Mouse (Mus musculus): ENCODE data around the gene Cebpe. TPM values are rescaled to one million over a fixed set of nuclear protein-coding genes. Genes with fewer than 3 reads are reported as not detected.
A peak's percentile ranks its signal among the peaks of the same experiment; 100 is the strongest.

The Cebpe gene
- total and polyA plus RNA-seq, 2 experiments = 7.9 to 12.4 TPM

GRCm38 (mm10) chr14:54706589-54707320 lies 5.2 kb downstream of the Cebpe start:
- no peak for TF ChIP-seq POLR2A (IDR thresholded peaks at IDR 0.05; ENCODE audit: extremely low read depth, insufficient read depth, low read length)
- TF ChIP-seq CTCF (IDR thresholded peaks at IDR 0.05; ENCODE audit: low read depth, low read length) = no peak
- 64% methylated on average over 17 of the region's 17 CpGs for WGBS
- Histone ChIP-seq H3K4me3 (ENCODE audit: insufficient read depth, low read depth, low read length) (no peak overlapping the region), H3K27me3 (ENCODE audit: control insufficient read depth, insufficient read depth, low read length) (no peaks in the 10 kb centered on the region), H3K36me3 (ENCODE audit: control insufficient read depth, insufficient read depth, low read length) (no peaks in the 10 kb centered on the region), H3K4me1 (ENCODE audit: control insufficient read depth, insufficient read depth, low read length) (no peaks in the 10 kb centered on the region), H3K27ac (replicated peaks; ENCODE audit: insufficient read depth, low read depth, low read length) (no peak overlapping the region), H3K9ac (ENCODE audit: low read depth, low read length) (no peak overlapping the region), H3K79me2 (ENCODE audit: control insufficient read depth, insufficient read depth, low read length) (no peaks in the 10 kb centered on the region)
- no peak for DNase-seq (ENCODE audit: extremely low read depth, low read depth, low spot score)

- Histone ChIP-seq H3K4me3 (ENCODE audit: insufficient read depth, low read depth, low read length) (no peak overlapping the region), H3K27ac (replicated peaks; ENCODE audit: insufficient read depth, low read depth, low read length) (no peak overlapping the region), H3K9ac (ENCODE audit: low read depth, low read length) (no peak overlapping the region), H3K4me1 (ENCODE audit: control insufficient read depth, insufficient read depth, low read length) (peaks cover 1% of the 10 kb centered on the region; the same call in 1 of the 2 replicates), H3K27me3 (ENCODE audit: control insufficient read depth, insufficient read depth, low read length) (no peaks in the 10 kb centered on the region), H3K36me3 (ENCODE audit: control insufficient read depth, insufficient read depth, low read length) (no peaks in the 10 kb centered on the region), H3K79me2 (ENCODE audit: control insufficient read depth, insufficient read depth, low read length) (no peaks in the 10 kb centered on the region)
- WGBS = 32% methylated on average over 5 of the region's 5 CpGs
- no peak for DNase-seq (ENCODE audit: extremely low read depth, low read depth, low spot score)
- TF ChIP-seq POLR2A (IDR thresholded peaks at IDR 0.05; ENCODE audit: extremely low read depth, insufficient read depth, low read length) = no peak
- no peak for TF ChIP-seq CTCF (IDR thresholded peaks at IDR 0.05; ENCODE audit: low read depth, low read length)
These were observed 6.1 kb downstream of the Cebpe start for GRCm38 (mm10) chr14:54705844-54706243.

GRCm38 (mm10) chr14:54703207-54703606 lies 8.8 kb downstream of the Cebpe start:
- no peak for TF ChIP-seq POLR2A (IDR thresholded peaks at IDR 0.05; ENCODE audit: extremely low read depth, insufficient read depth, low read length)
- TF ChIP-seq CTCF (IDR thresholded peaks at IDR 0.05; ENCODE audit: low read depth, low read length) = no peak
- Histone ChIP-seq H3K27ac (replicated peaks; ENCODE audit: insufficient read depth, low read depth, low read length) (no peak overlapping the region), H3K4me1 (ENCODE audit: control insufficient read depth, insufficient read depth, low read length) (peaks cover 1% of the 10 kb centered on the region; the same call in 1 of the 2 replicates), H3K27me3 (ENCODE audit: control insufficient read depth, insufficient read depth, low read length) (no peaks in the 10 kb centered on the region), H3K36me3 (ENCODE audit: control insufficient read depth, insufficient read depth, low read length) (no peaks in the 10 kb centered on the region), H3K79me2 (ENCODE audit: control insufficient read depth, insufficient read depth, low read length) (no peaks in the 10 kb centered on the region), H3K9ac (ENCODE audit: low read depth, low read length) (no peak overlapping the region), H3K4me3 (ENCODE audit: insufficient read depth, low read depth, low read length) (no peak overlapping the region)
- WGBS = 65% methylated on average over 10 of the region's 10 CpGs
- no peak for DNase-seq (ENCODE audit: extremely low read depth, low read depth, low spot score)

GRCm38 (mm10) chr14:54701298-54701697 lies 10.7 kb downstream of the Cebpe start:
- H3K27me3 ChIP-seq (ENCODE audit: control insufficient read depth, insufficient read depth, low read length) = no peaks in the 10 kb centered on the region
- no peaks in the 10 kb centered on the region for H3K36me3 ChIP-seq (ENCODE audit: control insufficient read depth, insufficient read depth, low read length)
- peak; percentile 47 for DNase-seq (ENCODE audit: extremely low read depth, low read depth, low spot score)
- TF ChIP-seq POLR2A (IDR thresholded peaks at IDR 0.05; ENCODE audit: extremely low read depth, insufficient read depth, low read length) (no peak), CTCF (IDR thresholded peaks at IDR 0.05; ENCODE audit: low read depth, low read length) (peak; percentile 93)
- no peaks in the 10 kb centered on the region for H3K79me2 ChIP-seq (ENCODE audit: control insufficient read depth, insufficient read depth, low read length)
- H3K9ac ChIP-seq (ENCODE audit: low read depth, low read length) = no peak overlapping the region
- H3K4me1 ChIP-seq (ENCODE audit: control insufficient read depth, insufficient read depth, low read length) = peaks cover 1% of the 10 kb centered on the region; the same call in 1 of the 2 replicates
- H3K27ac ChIP-seq (replicated peaks; ENCODE audit: insufficient read depth, low read depth, low read length) = no peak overlapping the region
- H3K4me3 ChIP-seq (ENCODE audit: insufficient read depth, low read depth, low read length) = no peak overlapping the region; the same call in 1 of the 2 replicates
- 3% methylated on average over 6 of the region's 6 CpGs for WGBS

GRCm38 (mm10) chr14:54699586-54699985 lies 12.4 kb downstream of the Cebpe start:
- no peaks in the 10 kb centered on the region for H3K36me3 ChIP-seq (ENCODE audit: control insufficient read depth, insufficient read depth, low read length)
- DNase-seq (ENCODE audit: extremely low read depth, low read depth, low spot score) = no peak
- TF ChIP-seq CTCF (IDR thresholded peaks at IDR 0.05; ENCODE audit: low read depth, low read length) (no peak), POLR2A (IDR thresholded peaks at IDR 0.05; ENCODE audit: extremely low read depth, insufficient read depth, low read length) (no peak)
- H3K4me1 ChIP-seq (ENCODE audit: control insufficient read depth, insufficient read depth, low read length) = peaks cover 1% of the 10 kb centered on the region; the same call in 1 of the 2 replicates
- no peak overlapping the region for H3K9ac ChIP-seq (ENCODE audit: low read depth, low read length)
- H3K27me3 ChIP-seq (ENCODE audit: control insufficient read depth, insufficient read depth, low read length) = no peaks in the 10 kb centered on the region
- WGBS = 70% methylated on average over 3 of the region's 3 CpGs
- no peak overlapping the region for H3K27ac ChIP-seq (replicated peaks; ENCODE audit: insufficient read depth, low read depth, low read length)
- no peaks in the 10 kb centered on the region for H3K79me2 ChIP-seq (ENCODE audit: control insufficient read depth, insufficient read depth, low read length)
- H3K4me3 ChIP-seq (ENCODE audit: insufficient read depth, low read depth, low read length) = no peak overlapping the region

GRCm38 (mm10) chr14:54698733-54699132 lies 13.2 kb downstream of the Cebpe start, which contains the start of gene Gm29776:
Gm29776 (minus strand) TSS chr14:54698833.
- H3K9ac ChIP-seq (ENCODE audit: low read depth, low read length) = no peak within 1 kb of the TSS
- H3K4me1 ChIP-seq (ENCODE audit: control insufficient read depth, insufficient read depth, low read length) = peaks cover 1% of the 10 kb centered on the region; the same call in 1 of the 2 replicates
- WGBS = 92% methylated on average over 4 of the region's 4 CpGs
- H3K27me3 ChIP-seq (ENCODE audit: control insufficient read depth, insufficient read depth, low read length) = no peaks in the 10 kb centered on the region
- H3K79me2 ChIP-seq (ENCODE audit: control insufficient read depth, insufficient read depth, low read length) = no peaks in the 10 kb centered on the region
- no peak for TF ChIP-seq CTCF (IDR thresholded peaks at IDR 0.05; ENCODE audit: low read depth, low read length)
- no peak for TF ChIP-seq POLR2A (IDR thresholded peaks at IDR 0.05; ENCODE audit: extremely low read depth, insufficient read depth, low read length)
- no peak within 1 kb of the TSS for H3K27ac ChIP-seq (replicated peaks; ENCODE audit: insufficient read depth, low read depth, low read length)
- H3K4me3 ChIP-seq (ENCODE audit: insufficient read depth, low read depth, low read length) = no peak within 1 kb of the TSS
- H3K36me3 ChIP-seq (ENCODE audit: control insufficient read depth, insufficient read depth, low read length) = no peaks in the 10 kb centered on the region
- DNase-seq (ENCODE audit: extremely low read depth, low read depth, low spot score) = no peak
